In the genomic region with DNA sequence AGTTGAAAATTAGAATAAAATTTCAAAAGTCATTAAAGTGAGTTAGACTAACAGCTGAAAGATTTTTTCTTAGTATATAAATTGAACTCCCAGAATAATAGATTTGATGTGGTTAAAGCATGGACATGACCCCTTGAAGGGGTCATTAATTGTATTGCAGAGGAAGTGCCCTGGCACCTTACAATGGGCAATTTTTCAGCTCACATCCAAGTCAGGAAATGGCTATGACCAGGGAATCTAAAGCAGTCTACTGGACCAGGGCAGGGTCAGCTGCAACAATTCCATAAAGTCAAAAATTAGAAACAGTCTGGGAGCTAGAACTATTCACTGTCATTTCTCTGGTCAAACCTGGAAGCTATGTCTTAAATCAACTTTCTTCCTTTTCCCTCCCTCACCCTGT, we compare ENCODE assay signal across 27 mouse cellular contexts. TPM values are rescaled to one million over a fixed set of nuclear protein-coding genes. Genes with fewer than 3 reads are reported as not detected.
DNase-seq lines count a peak whose midpoint lies in the region; ATAC-seq and TF ChIP-seq lines count a peak whose summit lies in the region.
"Had no signal": no experiment of that assay in that cellular context is flagged by ENCODE, and none has a peak within 500 bp of the region (broad histone marks: within the 10 kb centered on the region; RNA-seq: fewer than 3 reads in every experiment).

No protein-coding gene starts in this region.

- no peak overlapping the region for H3K4me3 ChIP-seq in kidney, adult 2 months (ENCODE audit: insufficient read depth, low read depth, low read length)
- H3K4me3 ChIP-seq in lung, postnatal 0 days (ENCODE audit: low read depth, low read length) = no peak overlapping the region
- H3K4me3 ChIP-seq in lung, adult 2 months (replicated peaks; ENCODE audit: extremely low read depth, low read depth, low read length) = no peak overlapping the region
- H3K4me3 ChIP-seq: embryonic facial prominence, embryonic 10.5 days; embryonic facial prominence, embryonic 13.5 days; erythroblast, embryonic 14.5 days; forebrain, embryonic 12.5 days; forebrain, embryonic 15.5 days; heart, embryonic 12.5 days; heart, embryonic 15.5 days; hindbrain, embryonic 10.5 days had no signal

- no peak overlapping the region for H3K9ac ChIP-seq in lung, postnatal 0 days (replicated peaks; ENCODE audit: low read depth)
- H3K9ac ChIP-seq: embryonic facial prominence, embryonic 13.5 days; forebrain, embryonic 12.5 days; forebrain, embryonic 15.5 days; heart, embryonic 12.5 days; heart, embryonic 15.5 days had no signal

- no peaks in the 10 kb centered on the region for H3K36me3 ChIP-seq in kidney, adult 2 months (ENCODE audit: control insufficient read depth, insufficient read depth, low read length)
- H3K36me3 ChIP-seq in lung, postnatal 0 days (ENCODE audit: insufficient read depth, low read length) = no peaks in the 10 kb centered on the region
- H3K36me3 ChIP-seq: embryonic facial prominence, embryonic 10.5 days; embryonic facial prominence, embryonic 13.5 days; forebrain, embryonic 12.5 days; forebrain, embryonic 15.5 days; heart, embryonic 12.5 days; heart, embryonic 15.5 days; hindbrain, embryonic 10.5 days had no signal

- TF ChIP-seq EP300 in lung, postnatal 0 days (IDR thresholded peaks at IDR 0.05) = no peak; the same call in 1 of the 2 replicates

- no peak for TF ChIP-seq CTCF in kidney, adult 2 months (conservative IDR thresholded peaks at IDR 0.05; ENCODE audit: insufficient read depth, insufficient read length, low read depth, low read length)
- TF ChIP-seq CTCF in lung, postnatal 0 days (IDR thresholded peaks at IDR 0.05) = no peak
- no peak for TF ChIP-seq CTCF in lung, adult 2 months (IDR thresholded peaks at IDR 0.05; ENCODE audit: insufficient read depth, low read length)

- TF ChIP-seq POLR2A in kidney, adult 2 months (IDR thresholded peaks at IDR 0.05; ENCODE audit: low read depth, low read length) = no peak
- no peak for TF ChIP-seq POLR2A in lung, adult 2 months (IDR thresholded peaks at IDR 0.05; ENCODE audit: borderline replicate concordance, extremely low read depth, low read depth, low read length)

- no peaks in the 10 kb centered on the region for H3K27me3 ChIP-seq in kidney, adult 2 months (replicated peaks; ENCODE audit: control insufficient read depth, insufficient read depth, low read length)
- H3K27me3 ChIP-seq in lung, postnatal 0 days (replicated peaks; ENCODE audit: insufficient read depth, low read length) = no peaks in the 10 kb centered on the region
- H3K27me3 ChIP-seq: embryonic facial prominence, embryonic 13.5 days; forebrain, embryonic 12.5 days; forebrain, embryonic 15.5 days; heart, embryonic 12.5 days; heart, embryonic 15.5 days had no signal

- no peaks in the 10 kb centered on the region for H3K4me1 ChIP-seq in kidney, adult 2 months (ENCODE audit: control insufficient read depth, insufficient read depth, low read length)
- no peaks in the 10 kb centered on the region for H3K4me1 ChIP-seq in lung, postnatal 0 days (ENCODE audit: insufficient read depth, low read depth, low read length)
- no peaks in the 10 kb centered on the region for H3K4me1 ChIP-seq in lung, adult 2 months (ENCODE audit: control insufficient read depth, insufficient read depth, low read length)
- H3K4me1 ChIP-seq: embryonic facial prominence, embryonic 10.5 days; embryonic facial prominence, embryonic 13.5 days; forebrain, embryonic 12.5 days; forebrain, embryonic 15.5 days; heart, embryonic 15.5 days; hindbrain, embryonic 10.5 days had no signal

- H3K27ac ChIP-seq in kidney, adult 2 months (ENCODE audit: insufficient read depth, low read depth, low read length) = no peak overlapping the region
- no peak overlapping the region for H3K27ac ChIP-seq in lung, postnatal 0 days (ENCODE audit: low read length)
- H3K27ac ChIP-seq: embryonic facial prominence, embryonic 10.5 days; embryonic facial prominence, embryonic 13.5 days; forebrain, embryonic 12.5 days; forebrain, embryonic 15.5 days; heart, embryonic 15.5 days; hindbrain, embryonic 10.5 days had no signal

- no peaks in the 10 kb centered on the region for H3K9me3 ChIP-seq in lung, postnatal 0 days (ENCODE audit: low read length)
- H3K9me3 ChIP-seq: embryonic facial prominence, embryonic 10.5 days; embryonic facial prominence, embryonic 13.5 days; forebrain, embryonic 12.5 days; forebrain, embryonic 15.5 days; heart, embryonic 12.5 days; heart, embryonic 15.5 days; hindbrain, embryonic 10.5 days had no signal

- DNase-seq in kidney, adult 2 months = peak; percentile 21
- DNase-seq in kidney, adult 11 months = no peak
- DNase-seq in kidney, postnatal 14 days = peak; percentile 22
- no peak for DNase-seq in kidney, adult 8-10 months
- DNase-seq in lung, postnatal 0 days (ENCODE audit: low spot score) = peak; percentile 21
- no peak for DNase-seq in lung, adult 2 months
- peak; percentile 28 for DNase-seq in lung, postnatal 36 days
- DNase-seq: adrenal gland, adult 8-10 months; adrenal gland, postnatal 25 days; cerebellum, adult 11-12 months; cerebellum, adult 8-10 months; cerebellum, postnatal 10 days; cerebellum, postnatal 36 days; embryo, embryonic 11 days; gastrocnemius, postnatal 25 days; heart, adult 18-20 months; heart, postnatal 10 days; heart, postnatal 36 days had no signal

- peak; percentile 65 for ATAC-seq in lung, postnatal 0 days
- ATAC-seq: activated CD4-positive, CD25-positive, alpha-beta regulatory T cell, adult 4 months; forebrain, embryonic 15.5 days had no signal

- no peak overlapping the region for H3K4me2 ChIP-seq in lung, postnatal 0 days (replicated peaks; ENCODE audit: low read depth, low read length)
- H3K4me2 ChIP-seq: embryonic facial prominence, embryonic 13.5 days; forebrain, embryonic 12.5 days; forebrain, embryonic 15.5 days; heart, embryonic 12.5 days; heart, embryonic 15.5 days had no signal

RNA-seq across cellular contexts. Expression of a gene that starts 55.2 kb away (rescaled TPM):
- 9.4 and 10.0 TPM in 2 replicates for polyA plus RNA-seq in kidney, adult 2 months (2012; rRNA removed)
- polyA plus RNA-seq in lung, postnatal 0 days (2015; fragmentation: Nextera tagmentation; extraction: Ambion mirVana) = 26.3 and 29.9 TPM in 2 replicates
- 8.8 and 11.2 TPM in 2 replicates for polyA plus RNA-seq in lung, adult 2 months (2012; rRNA removed)
- polyA plus RNA-seq: activated CD4-positive, CD25-positive, alpha-beta regulatory T cell, adult 4 months; erythroblast, embryonic 14.5 days had no signal

Comparison
In these comparisons a context has a peak if more than half of its experiments do, and no peak if none do; other contexts are left out.
1. DNase-seq: peak in kidney, adult 2 months (single experiment), kidney, postnatal 14 days (single experiment), lung, postnatal 0 days (single experiment) and lung, postnatal 36 days (single experiment); none in kidney, adult 11 months (single experiment), kidney, adult 8-10 months (0 of 2) and lung, adult 2 months (single experiment).